Mouse (Mus musculus) liver, adult 2 months (tissue): ENCODE results near the gene 1700020N01Rik.

ENCODE experiments used
- CTCF ChIP-seq: fragments of 200-500 bp; IDR thresholded peaks from 2 replicates; pipeline ENCODE4 v1.5.1; 2011; ENCODE audit warnings: low read depth, low read length, control low read depth
- POLR2A ChIP-seq: fragments of 200-500 bp; IDR thresholded peaks from 2 replicates; pipeline ENCODE4 v1.6.1; 2011; ENCODE audit warnings: low read length, control low read depth; ENCODE audit not compliant: insufficient read depth; ENCODE audit errors: extremely low read depth

- TF ChIP-seq CTCF: no peak
- no peak for TF ChIP-seq POLR2A
Measured at GRCm38 (mm10) chr10:21552967-21553682, 39.8 kb upstream of the 1700020N01Rik start.
